Mouse (Mus musculus) liver (tissue): ENCODE measurements around the gene Tmem41a.
"Not testable (repeated sequence)": the region's sequence is repeated elsewhere in the genome, so short reads cannot be mapped to it uniquely, and the experiment has no call there.

ENCODE experiments used
- DNase-seq: peaks from one replicate; pipeline ENCODE4 v3.0.0-alpha.2; 2020; ENCODE audit warnings: mixed read lengths

The Tmem41a gene

DNA sequence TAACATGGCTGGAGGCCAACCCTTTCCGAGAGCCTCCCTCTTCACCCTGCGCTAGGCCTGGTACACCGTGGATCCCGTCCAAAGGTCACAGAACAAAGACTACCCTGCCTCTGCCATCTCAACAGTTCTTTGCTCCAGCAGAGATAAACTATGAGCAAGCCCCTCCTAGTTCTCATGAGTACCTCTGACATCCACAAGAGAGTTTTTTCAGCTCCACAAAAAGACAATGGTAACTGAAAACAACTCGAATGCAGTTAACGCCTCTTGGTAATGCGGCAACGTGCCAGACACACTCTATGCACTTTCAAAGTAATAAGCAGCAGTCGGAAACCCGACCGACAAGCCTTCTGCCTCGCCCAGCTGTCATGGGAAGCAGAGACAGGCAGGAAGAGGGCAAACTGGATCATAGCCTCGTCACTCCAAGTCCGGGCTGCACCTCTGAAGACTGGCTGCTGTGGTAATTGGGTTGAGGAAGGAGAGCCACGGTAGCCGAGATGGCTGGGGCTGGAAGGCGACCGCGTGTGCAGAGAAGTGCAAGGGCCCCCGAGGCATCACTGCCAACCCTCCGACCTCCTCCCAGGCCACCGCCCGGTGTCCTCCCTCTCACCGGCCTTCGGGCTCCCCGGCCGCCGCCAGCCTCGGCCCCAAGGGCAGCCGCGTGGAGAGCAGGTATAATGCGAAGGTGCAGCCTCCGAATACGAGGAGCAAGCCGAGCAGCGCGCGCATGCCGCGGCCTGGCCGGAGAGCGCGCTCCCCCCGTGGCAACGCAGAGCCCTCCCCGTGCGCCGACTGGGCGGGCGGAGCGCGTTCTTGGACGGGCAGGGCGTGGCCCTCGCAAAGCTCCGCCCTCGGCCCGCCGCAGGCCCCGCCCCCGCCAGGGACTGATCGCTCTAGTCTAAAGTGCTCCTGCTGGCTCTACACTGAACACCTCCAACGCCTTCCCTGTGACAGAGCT, at the start of gene Tmem41a:
Gene Tmem41a, minus strand, starts transcription at position 792 of the 955 bp plus-strand sequence.
- peak; percentile 94 for DNase-seq

- peak; percentile 61 for DNase-seq
Measured at GRCm38 (mm10) chr16:21996402-21996801, 49.0 kb upstream of the Tmem41a start.

DNA sequence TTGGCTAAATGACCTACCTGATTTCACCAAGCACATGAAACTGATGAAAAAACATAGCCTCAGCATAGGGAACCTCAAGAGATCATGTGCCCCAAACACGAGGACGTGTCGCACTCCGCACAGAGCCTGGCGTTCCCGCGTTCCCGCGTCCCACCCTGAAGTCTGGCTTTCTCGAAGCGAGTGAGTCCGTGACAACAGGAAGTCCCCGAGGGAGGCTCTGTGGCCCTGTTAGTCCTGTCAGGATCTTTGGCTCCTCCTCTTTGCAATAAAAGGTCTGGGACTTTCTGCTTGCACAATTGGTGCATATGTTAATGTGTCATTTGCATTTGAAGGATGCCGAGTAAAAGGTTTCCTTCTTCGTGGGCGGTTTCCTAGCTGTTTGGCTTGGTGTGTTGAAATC, 48.0 kb upstream of the Tmem41a start, which contains the start of gene Liph:
Gene Liph, minus strand, starts transcription at position 360 of the 400 bp plus-strand sequence.
- peak; percentile 67 for DNase-seq

- DNase-seq, result no peak
Measured at GRCm38 (mm10) chr16:21991774-21992173, 44.4 kb upstream of the Tmem41a start.

- DNase-seq, result not testable (repeated sequence)
Measured at GRCm38 (mm10) chr16:21990893-21991292, 43.5 kb upstream of the Tmem41a start.

DNA sequence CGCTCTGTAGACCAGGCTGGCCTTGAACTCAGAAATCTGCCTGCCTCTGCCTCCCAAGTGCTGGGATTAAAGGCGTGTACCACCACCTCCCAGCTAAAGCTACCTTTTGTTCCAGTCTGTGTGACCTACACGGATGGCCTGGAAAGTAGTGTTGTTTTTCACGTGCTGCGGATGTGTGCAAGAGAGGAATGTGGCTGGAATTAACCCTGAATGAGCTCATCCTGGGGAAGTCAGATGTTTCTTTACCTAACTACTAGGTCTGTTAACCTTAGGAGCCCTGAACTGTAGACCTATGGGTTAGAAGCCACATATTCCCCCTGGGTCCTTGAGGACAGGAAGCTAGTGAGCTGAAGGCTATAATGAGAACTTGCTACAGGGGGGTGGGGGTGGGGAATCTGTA, 40.6 kb upstream of the Tmem41a start:
- DNase-seq, result no peak

DNA sequence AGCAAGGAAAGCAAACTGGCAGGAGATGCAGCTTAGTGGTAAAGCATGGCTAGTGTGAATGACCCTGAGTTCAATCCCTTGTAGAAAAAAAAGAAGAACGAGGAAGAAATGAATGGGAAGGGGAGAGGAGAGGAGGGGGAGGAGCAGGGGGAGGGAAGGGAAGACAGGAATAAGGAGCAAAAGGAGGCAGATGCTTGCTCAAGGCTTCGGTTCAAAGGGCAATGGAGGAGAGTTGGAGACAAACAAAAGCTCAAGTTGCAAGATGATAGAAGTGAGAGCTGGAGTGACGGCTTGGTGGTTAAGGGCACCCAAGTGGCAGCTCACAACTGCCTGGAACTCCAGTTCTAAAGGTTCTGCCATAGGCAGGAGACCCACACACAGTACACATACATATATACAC, 38.8 kb upstream of the Tmem41a start:
- DNase-seq, result no peak

GRCm38 (mm10) chr16:21984091-21984490, 36.7 kb upstream of the Tmem41a start:
- no peak for DNase-seq

- DNase-seq, result no peak
Measured at GRCm38 (mm10) chr16:21983581-21983980, 36.2 kb upstream of the Tmem41a start.

DNA sequence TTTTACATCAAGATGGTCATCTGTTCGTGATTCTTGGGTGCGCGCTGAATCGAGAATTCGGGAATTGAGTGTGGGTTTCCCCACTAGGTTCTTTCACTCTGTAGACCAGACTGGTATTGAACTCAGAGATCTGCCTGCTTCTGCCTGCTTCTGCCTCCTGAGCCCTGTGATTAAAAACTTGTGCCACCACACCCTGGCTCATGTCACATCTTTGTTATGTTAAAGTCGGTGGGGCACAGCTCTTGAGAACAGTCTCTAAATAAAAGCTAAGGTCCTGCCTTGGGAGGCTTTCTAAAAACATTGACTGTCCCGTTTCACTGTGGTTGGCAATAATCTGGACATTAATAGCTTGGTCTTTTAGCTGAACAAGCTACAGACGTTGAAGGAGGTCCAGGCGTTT, 35.8 kb upstream of the Tmem41a start:
- no peak for DNase-seq

- DNase-seq, result no peak
Measured at GRCm38 (mm10) chr16:21977347-21977746, 30.0 kb upstream of the Tmem41a start.

DNA sequence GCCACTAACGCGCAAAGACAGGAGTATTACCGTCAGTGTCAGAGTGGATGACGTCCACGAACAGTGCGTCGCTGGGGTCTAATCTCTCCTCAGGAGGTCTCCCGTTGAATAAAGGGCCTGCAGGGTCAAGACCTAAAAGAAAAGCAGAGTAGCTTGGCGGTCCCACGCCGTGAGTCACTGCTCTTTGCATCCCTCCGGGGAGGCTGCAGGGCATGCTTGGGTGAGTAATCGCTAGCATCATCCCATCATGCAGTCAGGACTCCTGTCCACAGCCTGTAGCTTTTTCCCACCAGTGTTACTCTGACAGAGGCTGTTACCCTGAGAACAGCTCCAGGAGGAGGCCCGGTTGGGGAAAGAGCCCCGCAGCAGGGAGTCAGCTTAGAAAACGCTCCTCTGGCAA, 28.9 kb upstream of the Tmem41a start:
- DNase-seq, result no peak

- DNase-seq, result no peak
Measured at GRCm38 (mm10) chr16:21971446-21971845, 24.1 kb upstream of the Tmem41a start.

GRCm38 (mm10) chr16:21970536-21970935, 23.2 kb upstream of the Tmem41a start:
- DNase-seq, result no peak

GRCm38 (mm10) chr16:21969874-21970273, 22.5 kb upstream of the Tmem41a start:
- DNase-seq, result no peak

GRCm38 (mm10) chr16:21965576-21965975, 18.2 kb upstream of the Tmem41a start:
- no peak for DNase-seq

GRCm38 (mm10) chr16:21955591-21955990, 8.2 kb upstream of the Tmem41a start:
- DNase-seq, result no peak

GRCm38 (mm10) chr16:21928471-21928870, 18.9 kb downstream of the Tmem41a start:
- DNase-seq, result no peak

DNA sequence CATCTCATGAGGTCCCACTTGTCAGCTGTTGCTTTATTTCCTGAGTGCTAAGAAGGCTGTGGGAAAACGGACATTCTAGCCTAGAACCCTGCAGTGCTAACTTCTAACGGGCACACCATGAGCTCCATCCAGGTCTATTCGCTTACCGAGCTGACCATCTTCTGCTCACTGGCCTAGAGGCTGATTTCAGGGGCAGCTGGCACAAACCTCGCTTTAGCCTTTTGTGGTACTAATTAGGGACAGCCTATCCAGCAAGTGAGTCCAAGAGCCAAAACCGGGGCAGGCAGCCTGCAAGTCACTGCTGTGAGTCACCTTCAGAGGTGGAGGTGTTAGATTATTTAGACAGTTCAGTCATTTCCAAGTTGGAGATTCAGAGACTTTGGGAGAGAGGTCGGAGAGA, 30.7 kb downstream of the Tmem41a start:
- no peak for DNase-seq

- DNase-seq, result no peak
Measured at GRCm38 (mm10) chr16:21913347-21913746, 34.0 kb downstream of the Tmem41a start.

- not testable (repeated sequence) for DNase-seq
Measured at GRCm38 (mm10) chr16:21908906-21909305, 38.4 kb downstream of the Tmem41a start.

GRCm38 (mm10) chr16:21906902-21907301, 40.5 kb downstream of the Tmem41a start:
- DNase-seq, result no peak

DNA sequence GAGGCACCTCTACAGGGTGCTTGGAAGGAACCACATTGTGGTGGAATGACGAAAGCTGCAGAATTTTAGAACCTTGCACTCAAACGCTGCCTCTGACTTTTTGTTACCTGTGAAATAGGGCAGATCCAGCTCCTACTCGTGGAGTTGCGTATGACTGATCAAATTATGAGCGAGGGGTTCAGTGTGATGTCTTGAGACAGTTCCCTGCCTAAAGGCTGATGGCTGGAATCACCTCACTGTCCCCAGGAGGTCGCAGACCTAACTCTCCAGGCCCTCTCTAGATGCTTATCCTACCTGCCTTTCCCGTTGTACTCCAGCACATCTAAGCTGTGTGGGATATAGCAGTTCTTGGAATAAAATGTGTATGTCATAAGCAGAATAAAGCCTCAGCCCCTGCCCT, 41.4 kb downstream of the Tmem41a start:
- DNase-seq, result no peak

GRCm38 (mm10) chr16:21904636-21905035, 42.7 kb downstream of the Tmem41a start:
- no peak for DNase-seq
